Mouse (Mus musculus) stomach, postnatal 0 days (tissue): ENCODE results near the gene Gfra1.

ENCODE experiments used
- CTCF ChIP-seq: IDR thresholded peaks from 2 replicates; pipeline ENCODE4 v1.5.1; 2016; ENCODE audit warnings: antibody characterized with exemption, low read depth, mild to moderate bottlenecking, moderate library complexity
- EP300 ChIP-seq: optimal IDR thresholded peaks from 2 replicates; pipeline ENCODE3; 2016; ENCODE audit warnings: antibody characterized with exemption

GRCm38 (mm10) chr19:58424928-58425327 lies 30.8 kb downstream of the Gfra1 start:
- TF ChIP-seq CTCF: no peak
- no peak for TF ChIP-seq EP300
